Mouse (Mus musculus) megakaryocyte progenitor cell, adult 5-6 weeks (primary cell): Measurements from ENCODE around the gene Usp26. TPM values are rescaled to one million over a fixed set of nuclear protein-coding genes. Genes with fewer than 3 reads are reported as not detected.

Experiments
- ATAC-seq: replicated peaks from 2 replicates; pipeline ENCODE4 v1.8.0; 2016; ENCODE audit warnings: mild to moderate bottlenecking, moderate TSS enrichment, inconsistent platforms; ENCODE audit not compliant: poor library complexity
- total RNA-seq, 2 experiments: library from RNA; stranded (forward) in 1 of 2; stranded (reverse) in 1 of 2; fragments of 157-497, 149-512 nt in 1 of 2; fragments of 200-1000 nt in 1 of 2; gene quantifications; 2 replicates each; pipeline versions ENCODE4 v1.2.3 to v1.2.4; 2015 to 2017

Gene Usp26
- total RNA-seq (2015): not detected in 2 replicates
- not detected in 2 replicates for total RNA-seq (2017)

DNA sequence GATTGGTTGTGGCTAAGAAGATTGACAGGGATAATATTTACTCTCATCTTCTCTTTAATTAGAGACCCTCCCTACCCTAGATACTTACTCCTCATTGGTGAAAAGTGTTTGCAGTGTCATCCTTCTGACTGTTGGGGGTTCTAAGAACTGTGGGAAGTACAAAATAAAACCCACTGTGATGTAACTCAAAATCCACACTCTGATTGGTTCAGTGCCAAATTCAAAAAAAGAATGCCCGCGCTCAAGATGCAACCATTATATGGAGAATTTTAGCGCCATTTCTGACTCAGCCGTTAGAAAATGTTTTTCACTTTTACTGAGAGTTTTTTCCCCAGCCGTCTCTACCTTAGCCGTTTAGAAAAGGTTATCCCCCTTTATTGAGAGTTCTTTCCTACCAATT lies at the start of gene Usp26:
Usp26 (minus strand) TSS at position 101 of the 400 bp plus-strand sequence.
- no peak for ATAC-seq

- no peak for ATAC-seq
Measured at GRCm38 (mm10) chrX:51814466-51815247, 13.6 kb upstream of the Usp26 start.

DNA sequence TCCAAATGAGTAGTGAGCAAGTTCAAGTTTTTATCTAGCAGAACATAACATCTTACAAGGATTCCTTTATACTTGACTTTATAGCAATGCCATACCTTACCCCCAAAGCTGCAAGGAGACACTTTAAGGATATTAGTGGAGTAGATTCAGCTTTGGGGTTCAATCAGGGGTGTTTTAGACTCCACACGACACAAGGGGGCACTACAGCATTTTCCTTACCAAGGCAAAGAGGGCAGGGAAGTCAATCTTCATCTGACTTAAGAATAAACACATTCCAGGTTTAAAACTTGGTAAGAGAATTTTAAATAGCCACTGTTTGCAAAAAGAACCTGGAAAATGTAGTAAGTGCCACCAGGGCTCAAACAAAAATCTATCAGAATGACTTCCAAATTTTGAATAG lies 33.6 kb downstream of the Usp26 start:
- no peak for ATAC-seq

- ATAC-seq: 0 out of 2 replicates have a peak, but pooled peaks have one; percentile 50
Measured at GRCm38 (mm10) chrX:51736450-51736849, 64.6 kb downstream of the Usp26 start.

- peak; percentile 60 for ATAC-seq
Measured at GRCm38 (mm10) chrX:51714086-51714745, 86.8 kb downstream of the Usp26 start.

DNA sequence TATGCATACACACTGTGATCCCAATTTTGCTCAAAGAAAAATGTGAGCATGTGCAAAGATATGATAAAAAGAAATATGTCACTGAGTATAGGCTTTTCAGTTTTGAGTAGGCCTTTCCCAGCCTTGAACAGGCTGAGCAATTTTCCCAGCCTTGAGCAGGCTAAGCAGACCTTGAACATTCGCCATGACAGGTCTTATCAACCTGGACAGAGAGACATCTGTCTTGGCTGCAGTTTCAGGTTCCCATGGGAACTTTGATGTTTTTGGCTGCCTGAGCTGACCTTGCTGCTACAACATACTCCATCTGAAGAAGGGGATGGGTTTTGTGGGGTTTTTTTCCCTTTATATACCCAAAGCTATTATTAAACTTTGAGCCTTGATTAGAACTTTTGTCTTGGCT lies 88.0 kb downstream of the Usp26 start:
- ATAC-seq: no peak

Other genes starting within 250 kb of the Usp26 start
- gene Hs6st2, start 119.4 kb downstream of the Usp26 start, total RNA-seq (2015): 0.10 TPM in 1 of 2 replicates, not detected in the other
- gene Hs6st2, start 119.4 kb downstream of the Usp26 start, total RNA-seq (2017): not detected in 2 replicates
- not detected in 2 replicates for gene 1700080O16Rik, start 171.5 kb upstream of the Usp26 start, total RNA-seq (2015)
- not detected in 2 replicates for gene 1700080O16Rik, start 171.5 kb upstream of the Usp26 start, total RNA-seq (2017)